Mouse (Mus musculus) G1E-ER4 (cell line): Measurements from ENCODE around the gene 1700025G04Rik. TPM values are rescaled to one million over a fixed set of nuclear protein-coding genes. Genes with fewer than 3 reads are reported as not detected.

Experiments
- GATA1 ChIP-seq: IDR thresholded peaks from one replicate; pipeline ENCODE4 v1.8.0; 2012; ENCODE audit warnings: low read length, inconsistent platforms
- polyA plus RNA-seq: library from polyadenylated mRNA; stranded (reverse); fragments of >175 nt; gene quantifications from 2 replicates; pipeline ENCODE4 v1.2.3, GENCODE M21; 2012

The 1700025G04Rik gene
- polyA plus RNA-seq, 1 experiment: not detected

DNA sequence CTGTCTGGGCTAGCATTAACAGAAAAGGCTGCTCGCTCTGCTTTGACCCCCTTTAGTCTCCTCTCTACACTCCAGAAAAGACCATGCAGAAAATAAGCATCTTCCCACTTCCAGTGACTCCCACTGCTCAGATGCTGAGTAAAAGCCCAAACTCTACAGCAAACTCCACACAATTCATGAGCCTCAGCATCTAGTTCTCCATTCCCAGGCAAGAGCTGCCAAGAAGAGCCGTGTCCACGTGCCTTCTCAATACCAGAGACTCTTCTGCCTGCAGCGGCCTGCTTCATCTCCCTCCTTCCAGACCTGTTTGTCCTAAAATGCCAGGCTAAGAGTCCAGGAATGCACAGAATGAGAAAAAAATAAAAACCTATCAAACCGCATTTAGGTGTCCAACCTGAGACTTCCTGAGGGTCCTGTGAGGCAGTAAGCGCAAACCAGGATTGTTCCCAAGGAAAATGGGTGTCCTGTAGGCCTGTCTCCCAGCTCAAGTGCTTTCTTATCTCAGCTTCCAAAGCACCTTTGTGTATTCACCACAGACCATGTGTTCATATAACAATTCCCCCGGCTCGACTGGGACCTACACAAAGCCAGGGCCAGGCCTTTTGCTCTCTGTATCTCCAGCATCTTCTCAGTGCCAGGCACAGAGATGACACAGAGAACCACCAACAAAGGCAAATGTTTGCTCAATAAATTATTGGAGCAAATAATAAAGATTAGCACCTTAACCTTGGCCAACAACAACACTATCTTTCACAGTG lies 7.8 kb downstream of the 1700025G04Rik start:
- no peak for TF ChIP-seq GATA1

DNA sequence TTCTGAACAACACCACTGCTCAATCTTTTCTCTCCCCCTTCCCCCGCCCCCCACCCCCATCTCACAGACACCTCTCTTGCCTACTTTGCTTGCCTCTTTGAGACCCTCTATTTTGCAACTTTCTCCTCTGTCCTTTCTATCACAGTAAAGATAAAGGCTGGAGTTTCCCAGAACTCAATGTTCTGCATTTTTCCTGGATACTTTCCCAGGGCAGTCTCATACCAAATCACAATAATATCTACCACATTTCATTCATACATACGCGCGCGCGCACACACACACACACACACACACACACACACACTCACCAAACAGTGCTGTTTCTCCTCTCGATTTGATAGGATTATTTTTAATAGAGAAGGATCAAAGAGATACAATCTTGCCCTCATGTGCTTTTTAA lies 8.8 kb downstream of the 1700025G04Rik start:
- no peak for TF ChIP-seq GATA1

DNA sequence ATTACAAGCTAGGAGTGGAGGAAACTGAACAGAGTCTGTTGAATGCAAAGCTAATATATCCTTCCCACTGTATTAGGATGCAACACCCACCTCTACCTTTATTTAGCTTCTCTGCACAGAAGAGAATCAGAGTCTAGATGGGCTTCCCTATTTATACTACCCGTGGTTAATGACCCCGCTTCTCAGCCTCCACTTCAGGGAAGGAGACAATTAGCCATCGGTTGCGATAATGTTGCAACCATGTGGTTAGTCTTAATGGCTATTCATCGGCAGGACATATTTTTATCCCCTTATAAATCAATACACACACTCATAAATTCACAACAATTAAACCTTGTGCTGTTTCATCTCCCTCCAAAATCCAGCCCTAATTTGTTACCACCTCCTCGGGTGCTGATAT lies 9.7 kb downstream of the 1700025G04Rik start:
- no peak for TF ChIP-seq GATA1

DNA sequence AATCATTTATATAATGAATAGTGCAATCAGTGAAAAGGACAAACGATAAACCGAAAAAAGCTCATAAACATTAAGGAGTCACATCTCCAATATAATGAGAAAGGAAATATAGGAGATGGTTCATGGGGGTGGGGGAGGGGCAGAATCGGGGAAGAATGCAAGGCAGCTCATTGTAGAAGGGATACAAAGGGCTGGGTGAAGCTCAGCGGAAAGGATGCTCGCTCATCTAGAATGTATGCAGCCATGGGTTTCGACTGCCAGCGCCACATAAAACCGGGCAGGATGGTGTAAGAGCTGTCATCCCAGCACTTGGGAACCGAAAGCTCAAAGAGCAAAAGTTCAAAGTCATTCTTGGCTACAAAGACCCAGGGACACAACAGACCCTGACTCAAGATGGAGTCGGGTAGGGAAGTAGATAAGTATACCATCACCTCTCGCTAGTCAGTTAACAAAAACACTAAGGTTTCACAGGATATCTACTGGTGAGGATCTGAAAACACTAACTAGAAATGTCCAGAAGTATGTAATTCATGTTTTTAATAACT lies 12.7 kb downstream of the 1700025G04Rik start:
- TF ChIP-seq GATA1: no peak

DNA sequence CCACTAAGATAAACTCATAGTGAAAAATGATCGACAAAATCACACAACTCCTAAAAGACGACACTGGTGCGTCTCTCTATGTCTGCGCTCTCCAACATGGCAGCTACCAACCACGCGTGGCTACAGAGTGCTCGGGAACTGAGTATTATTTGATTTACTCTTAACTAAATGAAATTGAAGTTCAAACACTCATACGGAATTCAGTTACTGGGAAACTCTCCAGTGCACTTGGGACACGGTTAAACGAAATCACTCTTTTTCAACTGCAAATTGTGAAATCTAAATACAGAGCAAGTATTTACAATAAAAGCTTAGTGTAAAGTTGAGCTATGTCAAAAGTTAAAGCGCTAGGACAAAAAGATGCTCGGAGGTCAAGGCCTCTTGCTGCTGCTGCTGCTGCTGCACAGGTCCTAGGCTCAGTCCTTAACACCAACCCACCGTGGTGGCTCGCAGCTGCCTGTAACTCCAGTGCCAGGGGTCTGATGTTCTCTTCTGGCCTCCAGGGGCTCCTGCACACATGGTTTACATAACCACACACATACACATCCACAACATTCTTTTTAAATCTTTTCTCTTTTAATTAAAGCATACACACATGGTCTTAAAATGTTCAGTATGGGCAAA lies 13.6 kb downstream of the 1700025G04Rik start:
- TF ChIP-seq GATA1: no peak

DNA sequence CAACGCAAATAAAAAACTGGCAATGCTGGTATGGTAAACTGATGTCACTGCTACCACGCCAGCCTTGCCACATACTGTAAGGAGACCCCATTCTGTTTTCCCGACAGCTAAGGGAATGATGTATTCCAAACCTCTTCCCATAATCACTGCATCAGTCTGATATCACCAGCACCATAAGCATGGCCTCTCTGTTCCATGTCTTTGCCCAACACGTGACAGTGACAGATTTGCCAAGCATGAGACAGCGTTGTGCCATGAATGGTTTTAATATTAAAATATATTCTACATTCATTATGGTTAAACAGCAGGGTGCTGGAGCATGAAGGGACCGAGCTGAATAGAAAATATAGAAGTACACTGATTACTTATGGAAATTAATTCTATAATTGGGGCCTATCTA lies 14.2 kb downstream of the 1700025G04Rik start:
- TF ChIP-seq GATA1: no peak

DNA sequence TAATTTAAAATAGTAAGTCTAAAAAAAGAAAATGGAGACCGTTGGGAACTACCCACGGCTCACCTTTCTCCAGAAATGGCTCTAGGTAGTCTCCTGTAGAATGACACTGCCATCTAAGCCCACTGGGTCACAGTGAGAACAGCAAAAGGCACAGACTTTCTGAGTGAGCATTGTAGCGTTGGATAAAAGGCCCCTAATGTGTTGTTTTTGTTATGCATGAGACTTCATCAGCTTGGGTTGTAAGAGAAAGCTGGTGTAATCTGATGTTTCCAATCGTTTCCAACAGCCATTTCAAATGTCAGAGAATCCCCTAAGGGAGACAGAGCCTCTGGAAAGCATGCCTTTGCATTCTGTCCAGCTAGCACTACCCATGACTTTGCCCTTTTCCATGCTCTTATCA lies 19.5 kb downstream of the 1700025G04Rik start:
- no peak for TF ChIP-seq GATA1

DNA sequence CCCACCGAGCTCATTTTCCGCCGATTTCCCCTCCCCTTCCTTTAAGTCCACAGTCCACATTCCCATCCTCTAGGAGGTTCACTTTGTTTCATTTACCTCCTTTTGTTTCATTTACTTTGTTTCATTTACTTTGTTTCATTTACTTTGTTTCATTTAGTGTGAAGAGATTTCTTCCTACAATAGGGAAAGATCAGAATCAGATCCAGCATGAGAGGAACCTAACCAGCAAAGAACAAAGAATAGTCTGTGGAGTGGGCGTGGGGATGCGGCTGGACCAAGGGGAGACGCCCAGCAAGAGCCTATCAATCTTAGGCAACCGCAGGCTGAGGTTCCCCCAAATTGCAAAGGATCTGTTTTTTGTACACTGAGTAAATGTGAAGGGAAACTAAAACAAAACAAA lies 20.2 kb downstream of the 1700025G04Rik start:
- no peak for TF ChIP-seq GATA1

DNA sequence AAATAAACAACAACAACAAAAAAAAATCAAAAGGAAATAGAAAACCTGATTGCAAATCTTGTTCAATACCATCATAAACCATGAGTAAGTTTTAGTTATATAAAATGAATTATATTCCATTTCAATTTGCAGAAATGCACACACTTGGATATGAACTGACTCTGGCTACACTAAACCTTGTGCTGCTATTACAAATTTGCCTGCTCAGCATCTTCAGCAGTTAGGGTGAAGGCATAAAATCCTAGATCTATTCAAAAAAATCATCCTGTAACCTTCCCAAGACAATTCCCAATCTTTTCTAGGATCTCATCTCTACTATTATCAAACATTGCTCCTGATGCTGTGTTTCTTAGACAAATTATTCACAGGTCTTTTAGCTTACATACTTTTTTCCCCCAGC lies 22.0 kb downstream of the 1700025G04Rik start:
- TF ChIP-seq GATA1: no peak

DNA sequence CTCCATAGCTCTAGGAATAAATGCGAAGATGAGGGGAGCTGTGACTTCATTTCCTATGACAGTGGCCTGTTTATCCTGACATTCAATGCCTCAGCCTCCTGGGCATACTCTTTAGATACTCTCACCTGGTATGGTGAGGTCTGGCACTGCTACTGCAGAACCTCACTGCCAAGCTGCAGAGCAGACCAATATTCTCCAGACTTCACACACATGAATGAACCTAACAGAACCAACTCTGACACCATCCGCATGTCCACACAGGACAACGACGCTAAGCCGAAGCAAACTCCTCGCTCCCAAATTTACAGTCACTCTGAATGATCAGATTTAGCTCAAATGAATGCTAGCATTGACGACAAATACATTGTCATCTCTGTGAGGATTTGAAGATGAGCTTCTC lies 24.4 kb downstream of the 1700025G04Rik start:
- no peak for TF ChIP-seq GATA1

DNA sequence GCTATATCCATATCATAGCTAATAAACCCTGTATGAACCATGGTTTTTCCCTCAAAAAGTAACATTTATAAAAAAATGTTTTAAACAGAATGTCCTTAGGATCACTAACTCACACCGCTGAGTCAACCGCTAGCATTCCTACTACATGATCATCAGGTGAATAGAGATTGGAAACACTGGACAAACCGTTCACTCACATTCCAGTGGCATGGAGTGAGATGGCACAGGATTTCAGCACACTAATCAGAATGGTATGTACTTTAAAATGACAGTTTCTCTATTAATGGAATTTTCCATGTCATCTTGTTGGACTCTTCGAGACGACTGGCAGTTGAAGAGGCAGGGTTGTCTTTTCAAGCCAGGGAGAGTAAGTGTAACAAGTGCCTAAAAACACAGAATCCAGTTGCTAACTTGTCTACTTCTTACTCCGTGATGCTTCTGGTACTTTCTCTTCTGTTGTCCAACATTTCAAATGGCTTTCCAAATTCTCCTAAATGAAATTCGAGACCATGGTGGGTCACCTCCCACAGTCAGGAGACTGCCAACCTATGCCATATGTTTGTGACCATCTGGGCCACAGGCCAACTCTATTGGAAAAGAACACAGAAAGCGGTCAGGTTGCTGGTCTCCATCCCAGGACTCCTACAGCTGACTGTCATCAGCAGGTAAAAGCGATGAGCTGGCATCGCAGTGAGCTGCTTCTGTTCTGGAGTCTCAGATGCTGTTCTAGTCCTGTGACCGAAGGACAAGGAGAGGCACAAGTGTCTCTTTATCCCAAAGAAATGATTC lies 26.4 kb downstream of the 1700025G04Rik start:
- no peak for TF ChIP-seq GATA1

DNA sequence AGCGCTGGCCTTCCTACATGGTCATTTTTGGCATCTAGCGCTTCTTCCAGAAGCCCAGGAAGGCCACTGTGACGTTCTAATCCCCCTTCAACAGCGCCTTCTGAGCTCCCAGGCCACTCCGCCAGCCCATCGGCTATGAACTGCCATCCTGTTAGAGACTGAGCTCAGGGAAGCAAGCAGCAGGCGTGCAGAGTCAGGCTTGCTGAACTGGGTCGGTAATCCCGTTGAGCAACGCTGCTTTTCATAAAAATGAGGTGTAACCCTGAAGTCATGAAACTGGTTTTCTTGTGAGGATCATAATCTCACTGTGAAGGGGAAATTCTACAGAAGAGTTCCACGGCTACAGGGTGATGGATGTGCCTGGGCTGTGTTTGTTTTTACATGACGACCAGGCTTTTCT lies 28.2 kb downstream of the 1700025G04Rik start:
- no peak for TF ChIP-seq GATA1

DNA sequence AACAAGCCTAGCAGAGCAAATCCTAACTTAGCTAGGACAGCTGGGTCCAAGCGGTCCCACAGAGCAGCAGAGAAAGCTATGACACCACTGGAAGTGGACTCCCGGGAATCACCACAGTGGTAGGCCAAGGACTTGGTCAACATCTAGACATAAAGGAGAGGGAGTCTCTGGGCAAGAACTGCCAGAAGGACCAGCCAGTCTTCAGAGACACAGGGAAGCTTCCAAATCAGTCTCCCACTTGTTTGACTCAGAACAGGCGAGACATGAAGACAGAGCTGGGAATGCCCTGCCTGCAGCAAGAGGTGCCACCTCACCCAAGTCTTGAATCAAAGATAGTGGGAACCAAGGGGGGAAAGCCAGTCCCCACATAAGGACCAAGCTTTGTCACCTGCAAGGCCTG lies 29.7 kb downstream of the 1700025G04Rik start:
- TF ChIP-seq GATA1: no peak

DNA sequence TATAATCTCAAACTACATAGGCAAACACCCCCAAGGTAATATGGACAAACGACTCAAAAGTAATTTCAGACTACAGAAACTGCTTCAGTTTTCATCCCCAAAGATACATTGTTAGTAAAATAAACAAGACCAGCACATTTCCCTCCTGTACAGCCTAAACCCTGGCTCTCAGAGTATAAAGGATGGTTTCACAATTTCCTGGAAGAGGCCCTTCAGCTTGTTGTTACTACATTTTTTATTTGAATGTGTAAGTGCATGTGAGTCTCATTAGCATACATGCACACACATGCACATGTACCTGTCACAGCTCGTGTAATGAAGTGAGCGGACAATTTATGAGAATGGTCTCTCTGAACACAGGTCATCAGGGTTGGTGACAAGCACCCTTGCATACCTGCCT lies 31.1 kb downstream of the 1700025G04Rik start:
- no peak for TF ChIP-seq GATA1

DNA sequence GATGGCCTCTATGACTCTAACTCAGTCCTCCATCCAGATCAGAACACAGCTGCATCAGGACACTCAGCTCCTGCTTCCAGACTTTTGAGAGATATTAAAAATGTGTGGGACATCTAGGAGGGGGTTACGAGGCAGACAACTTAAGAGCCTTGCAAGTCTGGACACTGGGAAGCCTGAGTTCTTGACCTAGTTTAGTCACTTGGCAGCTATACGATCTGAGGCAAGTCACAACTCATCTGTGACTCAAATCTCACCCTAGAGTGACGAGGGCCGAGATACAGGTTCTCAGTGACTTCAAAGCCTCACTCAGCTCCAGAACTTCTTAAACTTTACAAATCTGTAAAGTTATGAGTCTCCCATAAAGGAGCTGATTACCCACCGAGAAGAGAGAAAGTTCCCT lies 36.8 kb downstream of the 1700025G04Rik start:
- no peak for TF ChIP-seq GATA1

DNA sequence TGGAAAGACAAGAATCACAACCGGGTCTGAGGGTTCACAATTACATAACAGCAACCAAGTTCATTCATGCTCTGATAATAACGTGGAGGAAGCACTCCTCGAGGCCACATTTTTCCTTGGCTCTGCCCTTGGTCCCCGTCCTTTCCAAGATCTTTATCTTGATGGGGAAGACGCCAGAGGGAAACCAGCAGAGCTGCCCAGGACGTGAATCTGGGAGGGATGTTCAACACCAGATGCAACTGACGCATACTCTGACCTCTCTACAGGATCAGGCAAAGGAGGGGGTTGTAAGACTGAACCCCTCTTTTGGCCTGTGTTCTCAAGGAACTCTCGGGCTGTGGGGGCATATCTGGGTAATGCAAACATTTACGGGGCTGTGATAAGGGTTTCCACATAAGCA lies 38.1 kb downstream of the 1700025G04Rik start:
- TF ChIP-seq GATA1: no peak
